Mouse (Mus musculus) megakaryocyte progenitor cell, adult 5-6 weeks (primary cell): ENCODE data around the gene Afp. TPM values are rescaled to one million over a fixed set of nuclear protein-coding genes. Genes with fewer than 3 reads are reported as not detected.

Source experiments
- ATAC-seq: replicated peaks from 2 replicates; pipeline ENCODE4 v1.8.0; 2016; ENCODE audit warnings: mild to moderate bottlenecking, moderate TSS enrichment, inconsistent platforms; ENCODE audit not compliant: poor library complexity
- total RNA-seq, 2 experiments: library from RNA; stranded (forward) in 1 of 2; stranded (reverse) in 1 of 2; fragments of 157-497, 149-512 nt in 1 of 2; fragments of 200-1000 nt in 1 of 2; gene quantifications; 2 replicates each; pipeline versions ENCODE4 v1.2.3 to v1.2.4; 2015 to 2017

Afp gene
- total RNA-seq, 2 experiments from 2014 or later, result 0.21 to 1.2 TPM

DNA sequence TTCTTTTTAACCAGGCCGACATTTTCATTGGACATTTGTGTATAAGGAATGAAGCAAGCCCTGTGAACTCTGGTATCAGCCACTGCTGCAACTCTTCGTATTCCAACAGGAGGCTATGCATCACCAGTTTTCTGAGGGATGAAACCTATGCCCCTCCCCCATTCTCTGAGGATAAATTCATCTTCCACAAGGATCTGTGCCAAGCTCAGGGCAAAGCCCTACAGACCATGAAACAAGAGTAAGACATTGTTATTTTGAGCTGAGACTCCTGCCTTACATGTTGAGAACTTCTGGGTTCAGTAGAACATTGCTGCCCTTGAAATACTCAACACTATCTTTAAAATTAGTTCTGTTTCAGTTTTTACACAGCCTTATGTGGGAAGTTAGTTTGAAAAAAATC is 16.0 kb downstream of the Afp start:
- ATAC-seq, result no peak

DNA sequence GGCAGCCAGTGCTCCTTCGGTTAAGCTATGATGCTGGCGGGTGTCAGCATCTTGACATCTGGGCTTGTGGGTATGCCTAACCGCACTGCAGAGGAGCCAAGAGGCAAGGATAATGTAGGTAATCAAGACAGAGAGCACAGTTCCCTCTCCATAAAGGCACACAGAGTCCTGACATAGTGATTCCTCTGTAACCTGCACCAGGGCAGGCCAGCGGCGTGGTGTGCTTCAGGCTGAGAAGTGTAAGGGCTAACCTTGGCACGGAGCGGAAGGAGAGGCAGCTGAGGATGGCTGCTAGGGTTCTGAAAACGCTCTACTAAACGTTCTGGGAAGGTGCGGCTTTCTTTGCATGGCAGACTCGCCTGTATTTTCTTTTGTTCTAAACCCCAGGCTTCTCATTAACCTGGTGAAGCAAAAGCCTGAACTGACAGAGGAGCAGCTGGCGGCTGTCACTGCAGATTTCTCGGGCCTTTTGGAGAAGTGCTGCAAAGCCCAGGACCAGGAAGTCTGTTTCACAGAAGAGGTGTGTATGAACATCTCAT is 16.9 kb downstream of the Afp start:
- ATAC-seq, result no peak

DNA sequence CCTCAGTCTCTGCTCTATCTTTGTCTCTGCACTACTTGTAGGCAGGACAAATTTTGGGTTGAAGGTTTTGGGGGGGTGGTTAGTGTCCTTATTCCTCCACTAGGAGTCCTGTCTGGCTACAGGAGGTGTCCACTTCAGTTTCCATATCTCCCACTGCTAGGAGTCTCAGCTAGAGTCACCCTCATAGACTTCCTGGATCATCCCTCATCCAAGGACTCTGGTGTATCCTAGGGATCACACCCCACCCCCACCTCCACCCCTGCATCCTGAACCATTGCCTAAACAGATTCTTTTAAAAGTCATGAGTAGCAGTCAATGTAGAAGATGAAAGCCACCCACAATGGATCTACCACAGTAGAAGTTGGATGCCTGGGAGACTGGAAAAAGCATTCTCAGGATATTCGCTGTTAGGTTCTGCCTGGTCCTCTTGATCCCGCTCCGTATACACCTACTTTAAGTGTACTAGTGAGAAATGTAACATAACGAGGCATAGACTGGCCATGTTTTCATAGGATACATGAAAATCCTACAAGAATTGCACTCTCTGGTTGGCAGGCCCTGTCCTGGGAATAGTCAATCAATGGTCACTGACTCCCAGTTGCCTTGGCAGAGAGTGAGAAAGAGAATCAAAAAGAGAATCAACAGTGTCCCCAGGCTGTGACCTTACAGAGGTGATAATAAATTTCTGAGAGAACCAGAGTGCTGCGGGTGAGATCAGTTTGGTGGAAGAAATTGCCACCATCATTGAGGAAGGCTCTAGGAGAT is 19.5 kb downstream of the Afp start:
- ATAC-seq, result no peak

DNA sequence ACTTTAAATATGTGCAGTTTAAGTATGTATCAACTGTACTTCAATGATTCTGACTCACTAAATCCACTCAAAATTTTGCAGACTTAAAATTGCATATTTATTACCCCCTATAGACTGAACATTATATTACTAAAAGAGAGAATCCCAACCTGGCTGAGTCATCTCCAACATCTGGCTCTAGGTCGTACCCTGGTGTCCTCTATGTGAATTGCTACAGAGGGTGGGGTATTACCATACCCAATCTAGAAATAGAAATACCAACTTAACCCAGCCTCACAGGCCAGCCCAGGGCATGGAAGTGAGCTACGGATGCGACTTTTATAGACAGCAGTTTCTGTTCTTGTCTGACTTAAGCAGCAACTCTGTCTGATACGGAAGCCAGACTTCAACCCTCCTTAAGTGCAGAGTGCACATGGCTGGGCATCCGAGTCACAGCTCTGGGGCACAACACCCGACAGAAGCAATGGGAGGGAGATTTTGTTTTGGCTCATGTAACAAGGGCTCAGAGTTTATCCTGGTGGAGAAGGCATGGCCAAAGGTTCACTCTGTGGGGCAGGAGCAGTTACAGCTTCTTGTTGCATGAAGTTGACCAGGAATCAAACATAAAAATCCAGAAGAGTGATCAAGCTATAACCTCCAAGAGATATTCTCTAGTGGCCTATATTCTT is 21.9 kb downstream of the Afp start:
- ATAC-seq, result peak; percentile 52

DNA sequence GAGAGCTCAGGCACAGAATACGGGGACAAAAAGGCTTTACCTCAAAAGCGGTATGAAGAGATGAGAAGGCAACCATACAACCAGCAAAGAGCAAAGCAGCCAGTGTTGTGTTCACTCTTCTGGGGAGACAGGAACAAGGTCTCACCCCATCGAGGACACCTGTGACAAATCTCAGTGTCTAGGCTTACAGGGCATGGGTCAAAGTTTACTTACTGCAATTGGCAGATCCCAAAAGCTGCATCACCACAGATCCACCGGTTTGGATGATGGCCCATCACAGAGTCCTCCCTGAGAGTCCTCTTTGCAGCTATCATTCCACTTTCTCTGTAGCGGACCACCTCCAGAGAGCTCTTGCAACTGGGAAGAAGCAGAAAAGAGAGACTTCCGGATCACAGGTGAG is 25.0 kb downstream of the Afp start:
- ATAC-seq, result no peak

DNA sequence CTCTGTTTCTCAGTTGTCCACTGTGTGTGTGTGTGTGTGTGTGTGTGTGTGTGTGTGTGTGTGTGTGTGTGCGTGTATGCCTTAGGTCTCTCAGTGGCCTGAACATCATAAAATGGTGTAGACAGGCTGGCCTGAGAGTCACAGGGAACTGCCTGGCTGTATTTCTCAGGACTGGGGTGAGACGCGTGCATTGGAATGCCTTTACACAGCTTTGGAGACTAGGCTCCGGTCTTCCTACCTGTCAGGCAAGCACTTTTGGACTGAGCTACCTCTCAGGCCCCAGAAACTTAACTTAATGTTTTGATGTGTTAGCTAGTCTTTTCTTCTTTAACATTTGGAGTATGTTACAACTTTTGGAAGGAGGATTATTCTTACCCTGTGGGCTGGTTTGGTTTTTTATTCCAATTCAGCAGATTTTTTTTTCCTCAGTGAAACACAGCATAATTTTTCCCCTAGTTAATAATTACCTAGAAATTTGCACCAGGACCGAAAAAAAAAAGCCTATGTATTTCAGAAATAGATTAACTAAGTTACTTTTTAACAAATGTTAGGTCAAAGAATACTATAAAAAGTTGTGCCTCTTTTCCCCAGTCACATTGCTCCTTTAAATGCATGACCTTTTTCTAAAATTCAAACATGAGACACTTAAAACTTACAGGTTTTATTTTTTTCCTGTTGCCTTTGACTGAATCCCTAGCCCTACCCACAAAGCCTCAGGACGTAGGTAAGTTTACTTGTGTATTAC is 28.0 kb downstream of the Afp start, which contains the start of gene Afm:
Gene Afm, plus strand, starts transcription at position 577 of the 745 bp plus-strand sequence.
- ATAC-seq, result no peak

DNA sequence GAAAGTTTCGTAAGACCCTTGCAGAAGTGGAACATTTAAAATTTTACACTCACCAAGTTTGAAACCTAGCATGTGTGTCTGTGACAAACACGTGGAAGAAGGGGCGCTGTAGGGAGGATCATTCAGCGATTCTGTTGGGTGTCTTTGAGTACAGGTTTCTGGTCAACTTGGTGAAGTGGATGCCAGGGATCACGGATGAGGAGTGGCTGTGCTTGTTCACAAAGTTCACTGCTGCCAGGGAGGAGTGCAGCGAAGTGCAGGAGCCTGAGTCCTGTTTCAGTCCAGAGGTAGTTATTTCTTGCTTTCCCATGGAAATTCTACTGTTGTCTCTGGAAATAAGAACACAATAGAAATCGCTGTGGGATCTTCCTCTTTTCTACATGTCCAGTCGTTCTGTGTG is 60.7 kb downstream of the Afp start:
- ATAC-seq, result no peak

DNA sequence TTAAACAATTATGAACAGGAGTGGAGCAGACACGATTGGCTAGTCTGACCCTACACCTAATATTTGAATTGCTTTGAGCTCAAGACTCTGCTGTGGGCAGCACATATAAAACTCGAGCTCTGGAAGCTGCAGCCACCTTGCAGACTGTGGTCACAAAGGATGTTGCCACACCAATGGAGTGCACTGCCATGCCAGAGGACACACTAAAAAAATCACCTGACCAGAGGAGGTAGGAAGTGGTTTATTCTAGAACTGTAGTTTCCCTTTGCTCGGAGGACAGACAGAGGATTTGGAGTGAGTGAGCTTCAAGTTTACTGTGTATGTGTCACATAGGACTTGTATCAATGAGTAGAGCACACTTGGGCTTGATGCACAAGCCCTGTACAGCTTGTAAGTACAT is 65.5 kb downstream of the Afp start:
- peak; percentile 48 for ATAC-seq

Other genes with a start within 250 kb of the Afp start
- gene Ankrd17, start 124.2 kb upstream of the Afp start, total RNA-seq (2015), result 83.2 and 103 TPM in 2 replicates
- gene Ankrd17, start 124.2 kb upstream of the Afp start, total RNA-seq (2017), result 55.3 and 83.6 TPM in 2 replicates
- gene Gm9958, start 123.5 kb upstream of the Afp start, total RNA-seq (2015), result 2.0 and 4.1 TPM in 2 replicates
- 1.3 and 2.4 TPM in 2 replicates for gene Gm9958, start 123.5 kb upstream of the Afp start, total RNA-seq (2017)
- gene Alb, start 29.8 kb upstream of the Afp start, total RNA-seq (2015), result not detected in 2 replicates
- not detected in 2 replicates for gene Alb, start 29.8 kb upstream of the Afp start, total RNA-seq (2017)
- not detected in 2 replicates for gene Afm, start 28.2 kb downstream of the Afp start, total RNA-seq (2015)
- not detected in 2 replicates for gene Afm, start 28.2 kb downstream of the Afp start, total RNA-seq (2017)
- not detected in 2 replicates for gene 5830473C10Rik, start 70.4 kb downstream of the Afp start, total RNA-seq (2015)
- not detected in 2 replicates for gene 5830473C10Rik, start 70.4 kb downstream of the Afp start, total RNA-seq (2017)
- gene Rassf6, start 149.9 kb downstream of the Afp start, total RNA-seq (2015), result 0.52 TPM in 1 of 2 replicates, not detected in the other
- not detected in 2 replicates for gene Rassf6, start 149.9 kb downstream of the Afp start, total RNA-seq (2017)